Mouse (Mus musculus): ENCODE measurements around the gene Ajuba.
A peak's percentile ranks its signal among the peaks of the same experiment; 100 is the strongest.

DNA sequence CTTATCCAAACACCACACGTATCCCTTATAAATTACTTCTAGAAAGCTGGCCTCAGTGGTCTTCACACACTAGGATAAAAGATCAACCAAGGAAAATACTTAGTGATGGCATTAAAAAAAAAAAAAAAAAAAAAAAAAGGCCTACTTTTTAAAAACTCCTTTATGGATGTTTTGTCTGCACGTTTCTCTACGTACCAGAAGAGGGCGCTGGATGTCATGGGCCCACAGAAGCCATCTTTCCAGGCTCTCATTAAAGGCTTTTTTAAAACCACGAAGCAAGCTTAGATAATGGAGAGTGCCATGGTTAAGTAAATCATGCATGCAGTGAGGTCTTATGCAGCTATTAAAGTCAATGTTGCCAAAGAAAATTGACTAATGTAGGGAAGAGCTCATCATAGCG, 53.8 kb downstream of the Ajuba start:
- TF ChIP-seq CTCF (IDR thresholded peaks at IDR 0.05; ENCODE audit: low read depth) (peak; percentile 65), EP300 (optimal IDR thresholded peaks at IDR 0.05) (no peak)

Data from stomach, postnatal 0 days (tissue).